Mouse (Mus musculus): ENCODE measurements around the gene Zmiz1. TPM values are rescaled to one million over a fixed set of nuclear protein-coding genes. Genes with fewer than 3 reads are reported as not detected.

Zmiz1 gene
- polyA plus RNA-seq, 1 experiment from 2014 or later = 21.2 TPM

DNA sequence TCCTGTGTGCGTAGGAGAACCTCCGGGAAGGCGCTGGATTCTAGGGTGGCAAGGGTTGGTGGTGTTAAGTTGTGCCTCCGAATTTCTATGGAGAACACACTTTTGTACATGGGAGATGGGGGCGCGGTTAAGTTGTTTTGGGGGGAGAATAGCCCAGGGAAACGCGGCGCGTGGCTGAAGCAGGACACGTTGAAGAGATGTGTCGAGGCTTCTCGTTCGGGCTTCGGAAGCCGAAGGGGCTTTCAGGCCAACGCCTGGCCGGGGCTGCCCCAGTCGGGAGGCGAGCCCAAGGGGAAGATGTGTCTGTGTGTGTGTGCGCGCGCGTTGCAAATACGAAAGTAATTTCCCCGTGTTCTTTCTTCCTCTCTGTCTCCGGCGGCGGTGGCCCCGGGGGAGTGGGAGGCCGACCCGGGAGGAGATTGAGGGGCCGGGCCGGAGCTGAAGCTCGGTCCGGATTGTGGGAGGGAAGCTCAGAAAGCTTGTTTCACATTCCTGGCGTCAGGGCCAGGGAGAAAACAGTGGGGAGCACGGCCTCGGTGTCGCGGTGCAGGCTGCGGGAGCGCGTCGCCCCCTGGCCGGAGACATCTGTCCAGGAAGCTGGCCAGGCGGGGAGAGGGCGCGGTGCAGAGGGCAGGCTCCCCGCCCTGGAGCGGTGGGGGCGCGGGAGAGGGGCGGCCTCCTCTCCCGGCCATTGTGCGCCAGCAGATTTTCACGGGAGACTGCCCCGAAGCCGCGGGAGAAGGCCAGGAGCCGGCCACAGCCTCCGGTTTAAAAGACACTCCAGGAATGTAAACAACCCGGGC lies 1.2 kb downstream of the Zmiz1 start:
- Histone ChIP-seq H3K4me3 (ENCODE audit: low read length) (peak overlapping the region; percentile 99), H3K4me1 (ENCODE audit: control insufficient read depth, insufficient read depth, low read length) (peaks cover 58% of the 10 kb centered on the region), H3K27ac (ENCODE audit: low read length) (peak overlapping the region; percentile 100), H3K27me3 (replicated peaks; ENCODE audit: control insufficient read depth, insufficient read depth, low read length) (no peaks in the 10 kb centered on the region), H3K9ac (ENCODE audit: low read depth, low read length) (peak overlapping the region; percentile 98), H3K9me3 (ENCODE audit: control insufficient read depth, low read length) (no peaks in the 10 kb centered on the region), H3K36me3 (ENCODE audit: control insufficient read depth, insufficient read depth, low read length) (no peaks in the 10 kb centered on the region), H3K4me2 (ENCODE audit: low read depth, low read length) (peak overlapping the region; percentile 84)
- ATAC-seq = no peak
- WGBS = 0% methylated on average over 60 of the region's 63 CpGs

DNA sequence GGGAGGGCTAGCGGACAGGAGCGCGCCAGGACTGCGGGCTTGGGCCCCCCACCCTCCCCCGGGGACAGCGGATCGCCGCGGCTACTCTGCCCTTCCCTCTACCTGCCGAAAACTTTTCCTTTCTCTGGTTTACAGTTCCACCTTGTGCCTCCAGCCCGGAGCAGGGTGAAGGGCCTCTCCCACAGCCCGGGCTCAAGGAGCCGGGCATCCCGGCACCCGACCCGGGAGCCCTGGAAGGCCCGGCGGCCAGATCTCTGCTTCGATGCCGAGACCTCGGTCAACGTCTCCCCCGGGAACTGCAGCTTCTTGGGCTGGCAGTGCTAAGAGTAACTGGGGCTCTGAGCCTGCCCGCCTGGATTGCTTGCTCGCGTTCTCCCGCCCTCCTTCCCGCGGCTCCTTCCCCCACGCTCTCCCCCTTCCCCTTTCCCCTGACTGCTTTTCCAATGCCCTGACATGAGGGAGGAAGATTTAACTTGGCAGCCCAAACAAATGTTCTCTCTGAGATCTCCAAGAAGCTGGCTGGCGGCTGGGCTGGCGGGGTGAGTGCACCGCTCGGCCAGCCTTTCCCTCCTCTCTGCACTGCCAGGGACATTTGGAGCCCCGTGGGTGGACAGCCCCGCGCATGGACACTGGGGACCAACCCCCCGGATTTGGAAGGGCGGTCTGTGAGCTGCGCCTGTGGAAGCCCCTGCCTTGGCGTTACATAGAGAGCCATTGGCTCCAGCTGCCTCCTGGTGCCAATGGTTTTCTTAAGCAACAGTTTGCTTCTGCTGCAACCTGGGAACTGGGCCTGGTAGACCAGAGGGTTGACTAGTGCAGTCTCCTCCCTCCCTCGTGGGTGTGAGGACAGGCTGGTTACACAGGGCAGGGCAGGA lies 2.1 kb downstream of the Zmiz1 start:
- Histone ChIP-seq H3K4me3 (ENCODE audit: low read length) (peak overlapping the region; percentile 99), H3K9ac (ENCODE audit: low read depth, low read length) (peak overlapping the region; percentile 98), H3K36me3 (ENCODE audit: control insufficient read depth, insufficient read depth, low read length) (no peaks in the 10 kb centered on the region), H3K9me3 (ENCODE audit: control insufficient read depth, low read length) (no peaks in the 10 kb centered on the region), H3K27me3 (replicated peaks; ENCODE audit: control insufficient read depth, insufficient read depth, low read length) (no peaks in the 10 kb centered on the region), H3K4me2 (ENCODE audit: low read depth, low read length) (peak overlapping the region; percentile 84), H3K27ac (ENCODE audit: low read length) (peak overlapping the region; percentile 100), H3K4me1 (ENCODE audit: control insufficient read depth, insufficient read depth, low read length) (peaks cover 61% of the 10 kb centered on the region)
- WGBS = under 1% methylated on average over 42 of the region's 42 CpGs
- ATAC-seq = no peak

DNA sequence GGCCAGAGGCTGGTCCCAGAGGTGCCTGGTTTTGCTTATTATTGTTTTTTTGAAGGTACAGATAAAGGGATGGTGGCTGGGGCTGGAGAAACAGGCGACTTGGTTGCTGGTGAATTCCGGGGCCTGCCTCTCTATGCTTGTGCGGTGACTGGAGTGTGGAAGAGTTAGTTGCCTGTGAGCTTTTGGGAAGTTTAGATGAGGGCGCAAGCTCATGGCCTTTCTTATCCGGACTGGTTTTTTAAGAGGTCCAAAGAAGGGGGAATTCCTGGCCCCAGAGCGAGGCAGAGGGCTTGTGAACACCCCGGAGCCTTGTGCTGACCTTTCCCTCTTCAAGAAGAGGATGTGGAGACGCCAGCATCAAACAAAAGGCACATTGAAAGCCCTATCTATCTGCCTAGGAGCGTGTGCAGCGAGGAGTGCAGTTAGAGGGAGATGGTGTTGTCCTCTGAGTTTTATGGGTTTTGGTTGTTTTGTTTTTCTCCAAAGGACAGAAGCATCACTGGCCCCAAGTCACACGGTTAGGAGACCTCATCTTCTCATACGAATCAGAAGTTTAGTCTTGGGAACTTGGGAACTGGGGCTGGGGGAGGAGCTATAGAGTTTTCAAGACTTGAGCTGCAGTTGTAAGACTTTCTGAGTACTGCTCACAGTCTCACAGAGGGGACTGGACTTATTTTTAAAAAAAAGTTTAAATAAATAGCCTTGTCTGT lies 2.8 kb downstream of the Zmiz1 start:
- Histone ChIP-seq H3K9ac (ENCODE audit: low read depth, low read length) (peak overlapping the region; percentile 98), H3K4me3 (ENCODE audit: low read length) (peak overlapping the region; percentile 99), H3K9me3 (ENCODE audit: control insufficient read depth, low read length) (no peaks in the 10 kb centered on the region), H3K4me1 (ENCODE audit: control insufficient read depth, insufficient read depth, low read length) (peaks cover 62% of the 10 kb centered on the region), H3K36me3 (ENCODE audit: control insufficient read depth, insufficient read depth, low read length) (no peaks in the 10 kb centered on the region), H3K27me3 (replicated peaks; ENCODE audit: control insufficient read depth, insufficient read depth, low read length) (no peaks in the 10 kb centered on the region), H3K27ac (ENCODE audit: low read length) (peak overlapping the region; percentile 100), H3K4me2 (ENCODE audit: low read depth, low read length) (peak overlapping the region; percentile 84)
- WGBS = 15% methylated on average over 12 of the region's 12 CpGs
- no peak for ATAC-seq

DNA sequence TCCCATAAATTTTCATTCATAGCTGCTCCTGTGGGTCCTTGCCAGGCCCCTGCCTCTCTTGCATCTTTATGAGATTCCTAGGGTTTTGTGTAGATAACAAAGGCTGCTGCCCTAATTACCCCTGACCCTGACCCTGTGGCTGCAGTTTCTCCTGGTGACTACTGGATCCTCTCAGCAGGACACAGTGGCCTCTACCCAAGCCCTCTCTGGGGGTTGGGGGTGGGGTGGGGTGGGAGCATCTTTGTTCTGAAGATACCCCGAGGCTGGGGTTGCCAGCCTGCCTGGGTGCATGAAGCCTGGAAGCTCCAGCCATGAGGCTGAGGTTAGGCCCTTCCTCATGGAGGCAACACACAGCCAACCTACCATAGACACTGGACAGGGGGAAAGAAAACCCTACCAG lies 4.0 kb downstream of the Zmiz1 start:
- H3K9ac ChIP-seq (ENCODE audit: low read depth, low read length) = no peak overlapping the region
- no peak overlapping the region for H3K4me2 ChIP-seq (ENCODE audit: low read depth, low read length)
- H3K4me3 ChIP-seq (ENCODE audit: low read length) = no peak overlapping the region
- H3K4me1 ChIP-seq (ENCODE audit: control insufficient read depth, insufficient read depth, low read length) = peaks cover 70% of the 10 kb centered on the region
- H3K27ac ChIP-seq (ENCODE audit: low read length) = no peak overlapping the region
- no peak for ATAC-seq
- no peaks in the 10 kb centered on the region for H3K36me3 ChIP-seq (ENCODE audit: control insufficient read depth, insufficient read depth, low read length)
- no peaks in the 10 kb centered on the region for H3K9me3 ChIP-seq (ENCODE audit: control insufficient read depth, low read length)
- 25% methylated on average over 1 of the region's 1 CpGs for WGBS
- H3K27me3 ChIP-seq (replicated peaks; ENCODE audit: control insufficient read depth, insufficient read depth, low read length) = no peaks in the 10 kb centered on the region

DNA sequence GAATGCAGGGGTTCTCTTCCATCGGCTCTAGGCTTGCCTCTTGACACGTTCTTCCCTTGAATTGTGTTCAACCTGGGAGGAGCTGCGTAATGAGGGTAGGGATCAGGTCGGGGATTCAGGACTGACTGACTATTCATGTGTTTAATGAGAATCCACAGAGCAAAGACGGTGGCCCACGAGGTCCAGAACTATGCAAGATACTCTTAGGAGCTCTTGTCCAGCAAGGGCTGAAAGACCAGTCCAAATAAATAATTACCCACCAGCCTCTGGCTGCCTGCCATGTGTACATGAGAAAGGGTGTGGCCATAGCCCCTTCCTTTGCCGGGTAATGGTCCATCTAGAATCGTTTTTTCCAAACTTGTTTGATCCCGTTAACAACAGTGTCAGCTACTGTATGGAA lies 4.9 kb downstream of the Zmiz1 start:
- Histone ChIP-seq H3K27ac (ENCODE audit: low read length) (peak overlapping the region; percentile 72; the same call in 1 of the 2 replicates), H3K4me3 (ENCODE audit: low read length) (no peak overlapping the region), H3K4me1 (ENCODE audit: control insufficient read depth, insufficient read depth, low read length) (peaks cover 72% of the 10 kb centered on the region), H3K9ac (ENCODE audit: low read depth, low read length) (0 out of 2 replicates have a peak overlapping the region, but pooled peaks have one; percentile 27), H3K4me2 (ENCODE audit: low read depth, low read length) (no peak overlapping the region), H3K9me3 (ENCODE audit: control insufficient read depth, low read length) (no peaks in the 10 kb centered on the region), H3K36me3 (ENCODE audit: control insufficient read depth, insufficient read depth, low read length) (no peaks in the 10 kb centered on the region), H3K27me3 (replicated peaks; ENCODE audit: control insufficient read depth, insufficient read depth, low read length) (no peaks in the 10 kb centered on the region)
- no peak for ATAC-seq
- 25% methylated on average over 9 of the region's 9 CpGs for WGBS

DNA sequence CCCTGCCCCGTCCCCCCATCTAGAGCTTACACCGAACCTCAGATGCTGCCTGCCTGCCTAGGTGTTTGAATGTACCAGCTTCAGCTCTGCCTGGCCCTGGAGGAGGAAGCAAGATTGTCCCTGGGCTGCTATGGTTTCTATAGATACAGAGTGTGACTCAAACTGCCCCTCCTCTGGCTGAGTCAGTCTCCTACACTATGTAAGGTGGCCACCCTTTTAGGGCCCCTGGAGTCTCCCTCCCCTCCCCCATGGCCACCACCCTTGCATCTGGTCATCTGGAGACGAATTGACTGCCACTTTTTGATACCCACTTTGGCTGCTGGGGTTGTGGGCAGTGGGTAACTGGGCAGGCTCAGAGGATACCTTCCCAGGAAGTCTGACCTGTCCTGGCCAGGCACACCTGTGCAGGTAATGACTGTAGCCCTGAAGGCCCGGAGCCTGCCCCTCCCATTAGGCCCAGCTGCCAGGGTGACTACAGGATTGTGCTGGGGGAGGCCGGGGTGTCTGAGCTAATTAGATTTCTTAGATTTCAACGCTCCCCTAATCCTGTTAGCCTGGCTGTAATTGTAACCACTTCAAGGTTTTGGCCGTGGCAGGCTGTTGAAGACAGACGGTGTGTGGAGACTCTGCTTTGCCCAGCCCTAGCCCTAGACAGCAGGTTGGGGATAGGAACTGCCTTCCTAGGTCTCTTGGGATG lies 5.8 kb downstream of the Zmiz1 start:
- Histone ChIP-seq H3K27me3 (replicated peaks; ENCODE audit: control insufficient read depth, insufficient read depth, low read length) (no peaks in the 10 kb centered on the region), H3K36me3 (ENCODE audit: control insufficient read depth, insufficient read depth, low read length) (no peaks in the 10 kb centered on the region), H3K4me2 (ENCODE audit: low read depth, low read length) (peak overlapping the region; percentile 11; the same call in 1 of the 2 replicates), H3K4me3 (ENCODE audit: low read length) (no peak overlapping the region), H3K4me1 (ENCODE audit: control insufficient read depth, insufficient read depth, low read length) (peaks cover 79% of the 10 kb centered on the region), H3K9ac (ENCODE audit: low read depth, low read length) (peak overlapping the region; percentile 27; the same call in 1 of the 2 replicates), H3K9me3 (ENCODE audit: control insufficient read depth, low read length) (no peaks in the 10 kb centered on the region), H3K27ac (ENCODE audit: low read length) (peak overlapping the region; percentile 72)
- ATAC-seq = peak; percentile 71
- WGBS = 40% methylated on average over 8 of the region's 8 CpGs

DNA sequence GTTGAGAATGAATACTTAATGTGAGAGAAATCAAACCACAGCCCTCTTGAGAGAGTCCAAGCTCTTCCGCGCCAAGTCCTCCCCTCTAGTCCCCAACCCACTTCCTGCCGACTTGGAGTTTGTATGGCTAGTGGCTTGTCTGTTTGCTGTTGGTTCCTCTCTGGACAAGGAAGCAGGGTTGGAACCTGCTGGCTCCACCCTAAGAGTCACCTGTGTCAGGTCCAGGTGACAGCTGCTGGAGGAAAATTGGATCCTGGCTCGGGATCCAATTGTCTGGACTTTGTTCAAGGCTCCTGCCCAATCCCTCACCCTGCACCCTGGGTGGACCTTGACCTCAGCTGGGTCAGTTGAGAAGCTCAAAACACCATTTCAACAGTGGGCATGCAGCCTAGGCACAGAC lies 7.4 kb downstream of the Zmiz1 start:
- H3K36me3 ChIP-seq (ENCODE audit: control insufficient read depth, insufficient read depth, low read length) = no peaks in the 10 kb centered on the region
- no peaks in the 10 kb centered on the region for H3K27me3 ChIP-seq (replicated peaks; ENCODE audit: control insufficient read depth, insufficient read depth, low read length)
- H3K4me1 ChIP-seq (ENCODE audit: control insufficient read depth, insufficient read depth, low read length) = peaks cover 90% of the 10 kb centered on the region
- peak overlapping the region; percentile 92 for H3K27ac ChIP-seq (ENCODE audit: low read length)
- H3K9ac ChIP-seq (ENCODE audit: low read depth, low read length) = peak overlapping the region; percentile 44; the same call in 1 of the 2 replicates
- no peaks in the 10 kb centered on the region for H3K9me3 ChIP-seq (ENCODE audit: control insufficient read depth, low read length)
- no peak overlapping the region for H3K4me3 ChIP-seq (ENCODE audit: low read length)
- peak overlapping the region; percentile 36 for H3K4me2 ChIP-seq (ENCODE audit: low read depth, low read length)
- ATAC-seq = peak; percentile 76
- WGBS = 35% methylated on average over 4 of the region's 4 CpGs

DNA sequence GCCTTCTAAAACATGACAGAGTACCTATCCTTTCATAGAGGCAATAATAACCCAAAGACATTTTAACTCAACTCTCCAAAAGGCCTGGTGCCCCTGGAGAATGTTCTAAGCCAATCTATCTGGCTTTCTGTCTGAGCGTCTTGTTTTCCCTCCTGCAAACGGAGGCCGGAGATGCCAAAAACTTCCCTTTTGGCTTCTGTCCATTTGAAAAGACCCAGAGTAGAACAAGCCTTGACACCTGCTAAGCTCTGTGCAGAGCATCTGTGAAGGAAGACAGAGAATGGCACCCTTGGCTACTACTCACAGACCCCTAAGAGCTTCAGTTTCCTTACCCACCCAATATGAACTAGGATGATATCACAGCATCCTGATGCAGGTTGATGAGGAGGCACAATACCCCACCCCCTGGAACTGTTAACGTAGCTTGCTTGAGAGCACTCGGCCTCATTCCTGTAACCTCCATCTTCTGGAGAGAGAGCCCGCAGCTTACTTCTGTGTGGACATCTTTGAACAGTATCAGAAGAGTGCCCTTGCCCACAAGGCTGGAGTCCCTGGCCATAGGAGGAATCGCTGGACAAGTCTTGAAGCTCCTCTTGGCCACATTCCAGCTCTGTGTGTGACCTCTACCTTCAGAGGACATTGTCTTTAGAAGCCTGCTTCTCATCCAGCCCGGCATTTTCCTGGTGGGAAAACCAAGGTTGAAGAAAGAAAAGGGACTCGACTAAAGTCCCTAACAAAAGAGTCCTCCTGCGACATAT lies 9.1 kb downstream of the Zmiz1 start:
- H3K4me1 ChIP-seq (ENCODE audit: control insufficient read depth, insufficient read depth, low read length) = peaks cover 91% of the 10 kb centered on the region
- no peak overlapping the region for H3K9ac ChIP-seq (ENCODE audit: low read depth, low read length)
- no peak overlapping the region for H3K4me2 ChIP-seq (ENCODE audit: low read depth, low read length)
- ATAC-seq = no peak
- H3K36me3 ChIP-seq (ENCODE audit: control insufficient read depth, insufficient read depth, low read length) = no peaks in the 10 kb centered on the region
- no peak overlapping the region for H3K4me3 ChIP-seq (ENCODE audit: low read length)
- no peak overlapping the region for H3K27ac ChIP-seq (ENCODE audit: low read length)
- WGBS = 67% methylated on average over 10 of the region's 10 CpGs
- no peaks in the 10 kb centered on the region for H3K9me3 ChIP-seq (ENCODE audit: control insufficient read depth, low read length)
- H3K27me3 ChIP-seq (replicated peaks; ENCODE audit: control insufficient read depth, insufficient read depth, low read length) = no peaks in the 10 kb centered on the region
